Mouse (Mus musculus) liver, postnatal 0 days (tissue): ENCODE measurements around the gene Rims1. TPM values are rescaled to one million over a fixed set of nuclear protein-coding genes. Genes with fewer than 3 reads are reported as not detected.
A peak's percentile ranks its signal among the peaks of the same experiment; 100 is the strongest.

ENCODE experiments used
- ATAC-seq: fragments of 200-750 bp; cut with Nextera tagmentation; 2 replicates; pipeline ENCODE4 v1.8.0; 2017; ENCODE audit warnings: mild to moderate bottlenecking, moderate library complexity
- DNase-seq: peaks from one replicate; pipeline ENCODE4 v3.0.0-alpha.2; 2016
- H3K27ac ChIP-seq: fragments of 300-500 bp; sonication (generic); 2 replicates; pipeline ENCODE4 v1.5.1; 2014; ENCODE audit warnings: antibody characterized with exemption, moderate library complexity, mild to moderate bottlenecking, low read depth
- H3K27me3 ChIP-seq: fragments of 300-500 bp; sonication (generic); 2 replicates; pipeline ENCODE4 v1.6.1; 2014; ENCODE audit warnings: low read length, control low read depth, mixed read lengths; ENCODE audit not compliant: insufficient read depth
- H3K36me3 ChIP-seq: fragments of 300-500 bp; sonication (generic); replicated peaks from 2 replicates; pipeline ENCODE4 v1.6.1; 2014; ENCODE audit warnings: mild to moderate bottlenecking, control low read depth, low read length, moderate library complexity, mixed read lengths; ENCODE audit not compliant: insufficient read depth
- H3K4me1 ChIP-seq: fragments of 300-500 bp; sonication (generic); 2 replicates; pipeline ENCODE4 v1.6.1; 2014; ENCODE audit warnings: antibody characterized with exemption, mild to moderate bottlenecking, control low read depth; ENCODE audit not compliant: insufficient read depth
- H3K4me2 ChIP-seq: fragments of 300-500 bp; sonication (generic); 2 replicates; pipeline ENCODE4 v1.6.1; 2014; ENCODE audit warnings: low read depth, mild to moderate bottlenecking, low read length, moderate library complexity, mixed read lengths
- H3K4me3 ChIP-seq: fragments of 300-500 bp; sonication (generic); 2 replicates; pipeline ENCODE4 v1.5.1; 2014; ENCODE audit warnings: low read depth, low read length
- H3K9ac ChIP-seq: fragments of 300-500 bp; sonication (generic); replicated peaks from 2 replicates; pipeline ENCODE4 v1.6.1; 2014; ENCODE audit warnings: mild to moderate bottlenecking, moderate library complexity
- H3K9me3 ChIP-seq: fragments of 300-500 bp; sonication (generic); 2 replicates; pipeline ENCODE4 v1.6.1; 2016; ENCODE audit warnings: mild to moderate bottlenecking, control low read depth, low read length, mixed read lengths
- CTCF ChIP-seq: sonication (generic); IDR thresholded peaks from 2 replicates; pipeline ENCODE4 v1.5.1; 2016; ENCODE audit warnings: antibody characterized with exemption, low read depth
- EP300 ChIP-seq: IDR thresholded peaks from 2 replicates; pipeline ENCODE4 v1.6.1; 2016; ENCODE audit warnings: antibody characterized with exemption, low read depth, mild to moderate bottlenecking
- WGBS: fragments of 180-500 bp; shearing (Covaris S2); extraction: QIAGEN DNeasy Blood & Tissue Kit; methylation state at CpG from one replicate; pipeline ENCODE4 v1.1.7; 2014; ENCODE audit not compliant: insufficient replicate concordance; 5-methylcytosine and 5-hydroxymethylcytosine counted together
- polyA plus RNA-seq: library from polyadenylated mRNA; unstranded; fragments of >200 nt; fragmentation: Nextera tagmentation; extraction: Ambion mirVana; gene quantifications from 2 replicates; pipeline ENCODE4 v1.2.1, GENCODE M21; 2015

Rims1 gene
- polyA plus RNA-seq, 1 experiment from 2014 or later, result not detected

DNA sequence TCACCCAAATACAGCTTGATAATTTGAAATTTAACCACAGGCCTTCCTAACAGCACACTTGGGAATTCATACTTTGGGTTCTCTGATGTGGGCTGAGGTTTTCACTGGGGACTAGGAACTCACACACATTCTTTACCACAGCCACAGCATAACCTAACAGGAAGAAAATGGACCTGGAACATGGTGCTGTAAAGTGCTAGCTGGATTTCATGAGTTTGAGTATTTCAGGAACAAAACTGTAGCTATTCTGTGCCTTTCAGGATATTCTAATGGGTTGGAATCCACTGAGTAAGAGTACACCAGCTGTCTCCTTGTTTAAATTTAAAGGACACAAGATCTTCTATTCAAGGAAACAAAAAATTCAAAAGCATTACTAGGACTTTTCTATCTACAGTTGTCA lies 149.8 kb downstream of the Rims1 start:
- DNase-seq, result no peak
- no peaks in the 10 kb centered on the region for H3K36me3 ChIP-seq
- no peak overlapping the region for H3K27ac ChIP-seq
- ATAC-seq, result no peak
- TF ChIP-seq CTCF (no peak), EP300 (no peak)
- H3K4me1 ChIP-seq, result no peaks in the 10 kb centered on the region
- no peaks in the 10 kb centered on the region for H3K27me3 ChIP-seq
- no peak overlapping the region for H3K4me3 ChIP-seq
- H3K9me3 ChIP-seq, result no peaks in the 10 kb centered on the region
- no peak overlapping the region for H3K4me2 ChIP-seq
- H3K9ac ChIP-seq, result no peak overlapping the region

DNA sequence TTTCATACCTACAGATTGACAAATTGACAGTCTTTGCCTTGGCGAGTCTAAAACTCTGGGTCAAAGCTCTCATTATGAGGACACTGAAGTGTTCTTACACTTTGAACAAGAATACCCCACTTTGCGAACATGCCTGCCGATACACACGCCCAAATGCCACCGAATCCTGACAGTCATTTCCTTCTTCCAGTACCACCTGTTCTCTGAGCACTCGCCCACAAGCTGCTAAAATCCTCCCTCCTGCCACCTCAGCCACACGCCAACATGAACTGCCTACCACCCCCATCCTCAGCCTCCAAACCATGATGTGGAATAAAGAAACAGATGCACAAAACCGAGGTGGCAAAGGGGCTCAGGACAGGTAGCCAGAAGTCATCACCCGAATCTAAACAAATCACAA lies 150.9 kb downstream of the Rims1 start:
- no peak for ATAC-seq
- H3K9me3 ChIP-seq, result no peaks in the 10 kb centered on the region
- DNase-seq, result no peak
- TF ChIP-seq EP300 (no peak), CTCF (no peak)
- H3K4me2 ChIP-seq, result no peak overlapping the region
- 75% methylated on average over 9 of the region's 9 CpGs for WGBS
- H3K36me3 ChIP-seq, result no peaks in the 10 kb centered on the region
- H3K27ac ChIP-seq, result no peak overlapping the region
- H3K4me1 ChIP-seq, result no peaks in the 10 kb centered on the region
- H3K9ac ChIP-seq, result no peak overlapping the region
- no peaks in the 10 kb centered on the region for H3K27me3 ChIP-seq
- H3K4me3 ChIP-seq, result no peak overlapping the region

- ATAC-seq, result no peak
- 75% methylated on average over 7 of the region's 7 CpGs for WGBS
These were observed 155.2 kb downstream of the Rims1 start for GRCm38 (mm10) chr1:22650588-22650987.

DNA sequence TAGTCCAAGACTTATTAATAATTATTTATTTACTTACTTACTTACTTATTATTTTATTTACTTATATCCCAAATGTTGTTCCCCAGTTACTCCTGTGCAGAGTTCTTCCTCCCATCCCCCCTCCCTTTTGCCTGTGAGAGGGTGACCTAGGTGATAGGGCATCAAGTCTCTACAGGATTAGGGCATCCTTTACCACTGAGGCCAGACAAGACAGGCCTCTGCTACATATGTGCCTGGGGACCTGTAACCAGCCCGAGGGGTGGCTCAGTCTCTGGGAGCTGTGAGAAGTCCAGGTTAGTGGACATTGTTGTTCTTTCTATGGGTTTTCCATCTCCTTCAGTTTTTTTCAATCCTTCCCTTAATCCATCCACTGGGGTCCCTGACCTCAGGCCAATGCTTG lies 156.4 kb downstream of the Rims1 start:
- ATAC-seq (no peak), DNase-seq (no peak)
- Histone ChIP-seq H3K4me3 (no peak overlapping the region), H3K9ac (no peak overlapping the region), H3K27me3 (no peaks in the 10 kb centered on the region), H3K9me3 (no peaks in the 10 kb centered on the region), H3K4me1 (no peaks in the 10 kb centered on the region), H3K36me3 (no peaks in the 10 kb centered on the region), H3K4me2 (no peak overlapping the region), H3K27ac (no peak overlapping the region)
- WGBS, result 58% methylated on average over 1 of the region's 1 CpGs
- TF ChIP-seq CTCF, result no peak

More at GRCm38 (mm10) chr1:22650588-22650987, 155.2 kb downstream of the Rims1 start:
- no peak overlapping the region for H3K27ac ChIP-seq
- no peak overlapping the region for H3K4me2 ChIP-seq
- H3K9ac ChIP-seq, result no peak overlapping the region
- no peaks in the 10 kb centered on the region for H3K9me3 ChIP-seq
- H3K36me3 ChIP-seq, result no peaks in the 10 kb centered on the region
- no peaks in the 10 kb centered on the region for H3K4me1 ChIP-seq
- TF ChIP-seq EP300 (no peak), CTCF (no peak)
- no peak for DNase-seq
- H3K4me3 ChIP-seq, result no peak overlapping the region
- no peaks in the 10 kb centered on the region for H3K27me3 ChIP-seq

DNA sequence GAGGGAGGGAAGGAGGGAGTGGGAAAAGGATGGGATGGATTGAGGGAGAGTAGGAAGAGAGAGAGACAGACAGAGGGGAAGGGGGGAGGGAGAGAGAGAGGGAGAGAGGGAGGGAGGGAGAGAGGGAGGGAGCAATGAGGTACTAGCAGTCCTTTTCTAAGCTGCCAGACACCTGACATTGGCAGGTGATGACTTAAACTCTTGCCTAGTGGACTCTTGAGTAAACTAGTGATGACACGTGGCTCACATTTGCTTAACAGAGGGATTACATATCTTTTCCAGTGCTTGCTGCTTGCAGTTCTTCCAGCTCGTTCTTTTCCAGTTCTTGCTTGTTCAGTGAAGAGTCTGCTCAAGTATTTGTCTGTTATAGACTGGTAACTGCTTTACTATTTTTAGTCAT lies 160.5 kb downstream of the Rims1 start:
- ATAC-seq (peak; percentile 68), DNase-seq (no peak)
- Histone ChIP-seq H3K27ac (no peak overlapping the region), H3K9ac (no peak overlapping the region), H3K4me3 (no peak overlapping the region), H3K36me3 (no peaks in the 10 kb centered on the region), H3K4me2 (no peak overlapping the region), H3K9me3 (no peaks in the 10 kb centered on the region), H3K4me1 (no peaks in the 10 kb centered on the region), H3K27me3 (no peaks in the 10 kb centered on the region)
- 31% methylated on average over 2 of the region's 2 CpGs for WGBS
- 0 out of 2 replicates have a peak, but pooled peaks have one; percentile 23 for TF ChIP-seq EP300
- no peak for TF ChIP-seq CTCF

- Histone ChIP-seq H3K4me2 (no peak overlapping the region), H3K9me3 (no peaks in the 10 kb centered on the region), H3K9ac (no peak overlapping the region), H3K27me3 (no peaks in the 10 kb centered on the region), H3K36me3 (no peaks in the 10 kb centered on the region), H3K4me3 (no peak overlapping the region), H3K4me1 (no peaks in the 10 kb centered on the region), H3K27ac (no peak overlapping the region)
- DNase-seq (no peak), ATAC-seq (no peak)
- WGBS, result 82% methylated on average over 5 of the region's 5 CpGs
- TF ChIP-seq CTCF (no peak), EP300 (no peak)
These were observed 165.2 kb downstream of the Rims1 start for GRCm38 (mm10) chr1:22640568-22640967.

- H3K36me3 ChIP-seq, result no peaks in the 10 kb centered on the region
- DNase-seq, result no peak
- no peaks in the 10 kb centered on the region for H3K9me3 ChIP-seq
- no peak overlapping the region for H3K27ac ChIP-seq
- no peak overlapping the region for H3K4me3 ChIP-seq
- TF ChIP-seq EP300, result no peak
- TF ChIP-seq CTCF, result no peak
- no peaks in the 10 kb centered on the region for H3K4me1 ChIP-seq
- no peaks in the 10 kb centered on the region for H3K27me3 ChIP-seq
- 67% methylated on average over 3 of the region's 3 CpGs for WGBS
- ATAC-seq, result no peak
- no peak overlapping the region for H3K9ac ChIP-seq
- H3K4me2 ChIP-seq, result no peak overlapping the region
These were observed 166.1 kb downstream of the Rims1 start for GRCm38 (mm10) chr1:22639702-22640101.
